Mouse (Mus musculus): ENCODE data around the gene 1600012H06Rik. TPM values are rescaled to one million over a fixed set of nuclear protein-coding genes. Genes with fewer than 3 reads are reported as not detected.

1600012H06Rik gene
- polyA plus RNA-seq, 2 experiments = 28.3 to 37.5 TPM

- DNase-seq (ENCODE audit: low spot score) (peak; percentile 84), ATAC-seq (ENCODE audit: low FRiP score, low read depth) (peak; percentile 63; the same call in 1 of the 2 replicates)
- TF ChIP-seq POLR2A (IDR thresholded peaks at IDR 0.05; ENCODE audit: borderline replicate concordance, extremely low read depth, insufficient read depth, insufficient read length) = no peak
- Histone ChIP-seq H3K4me1 (ENCODE audit: control insufficient read depth, insufficient read depth, low read length) (0 out of 2 replicates have a peak, but pooled peaks cover 3% of the 10 kb centered on the region), H3K4me3 (replicated peaks; ENCODE audit: low read length) (no peak overlapping the region), H3K9me3 (ENCODE audit: control insufficient read depth, low read length) (no peaks in the 10 kb centered on the region), H3K36me3 (ENCODE audit: control insufficient read depth, insufficient read depth, low read length) (no peaks in the 10 kb centered on the region), H3K27ac (replicated peaks; ENCODE audit: low read depth, low read length) (no peak overlapping the region), H3K9ac (ENCODE audit: low read depth, low read length, severe bottlenecking) (no peak overlapping the region), H3K4me2 (replicated peaks; ENCODE audit: low read depth, low read length, severe bottlenecking) (no peak overlapping the region), H3K27me3 (ENCODE audit: control insufficient read depth, insufficient read depth, low read length) (no peaks in the 10 kb centered on the region)
- WGBS = 54% methylated on average over 7 of the region's 7 CpGs
Measured at GRCm38 (mm10) chr17:14904637-14905265, 38.2 kb upstream of the 1600012H06Rik start.

- no peak overlapping the region for H3K9ac ChIP-seq (ENCODE audit: low read depth, low read length, severe bottlenecking)
- 31% methylated on average over 1 of the region's 1 CpGs for WGBS
- DNase-seq (ENCODE audit: low spot score) = no peak
Measured at GRCm38 (mm10) chr17:14906611-14907010, 36.4 kb upstream of the 1600012H06Rik start.

GRCm38 (mm10) chr17:14907136-14907535, 35.8 kb upstream of the 1600012H06Rik start:
- Histone ChIP-seq H3K27me3 (ENCODE audit: control insufficient read depth, insufficient read depth, low read length) (no peaks in the 10 kb centered on the region), H3K27ac (replicated peaks; ENCODE audit: low read depth, low read length) (no peak overlapping the region), H3K9me3 (ENCODE audit: control insufficient read depth, low read length) (no peaks in the 10 kb centered on the region), H3K9ac (ENCODE audit: low read depth, low read length, severe bottlenecking) (no peak overlapping the region), H3K4me1 (ENCODE audit: control insufficient read depth, insufficient read depth, low read length) (0 out of 2 replicates have a peak, but pooled peaks cover 3% of the 10 kb centered on the region), H3K4me2 (replicated peaks; ENCODE audit: low read depth, low read length, severe bottlenecking) (no peak overlapping the region), H3K4me3 (replicated peaks; ENCODE audit: low read length) (no peak overlapping the region), H3K36me3 (ENCODE audit: control insufficient read depth, insufficient read depth, low read length) (no peaks in the 10 kb centered on the region)
- WGBS = 72% methylated on average over 12 of the region's 12 CpGs
- ATAC-seq (ENCODE audit: low FRiP score, low read depth) (no peak), DNase-seq (ENCODE audit: low spot score) (no peak)
- no peak for TF ChIP-seq POLR2A (IDR thresholded peaks at IDR 0.05; ENCODE audit: borderline replicate concordance, extremely low read depth, insufficient read depth, insufficient read length)

More at GRCm38 (mm10) chr17:14906611-14907010, 36.4 kb upstream of the 1600012H06Rik start:
- no peak for TF ChIP-seq POLR2A (IDR thresholded peaks at IDR 0.05; ENCODE audit: borderline replicate concordance, extremely low read depth, insufficient read depth, insufficient read length)
- 0 out of 2 replicates have a peak, but pooled peaks cover 3% of the 10 kb centered on the region for H3K4me1 ChIP-seq (ENCODE audit: control insufficient read depth, insufficient read depth, low read length)
- H3K27ac ChIP-seq (replicated peaks; ENCODE audit: low read depth, low read length) = no peak overlapping the region
- H3K27me3 ChIP-seq (ENCODE audit: control insufficient read depth, insufficient read depth, low read length) = no peaks in the 10 kb centered on the region
- no peak for ATAC-seq (ENCODE audit: low FRiP score, low read depth)
- H3K36me3 ChIP-seq (ENCODE audit: control insufficient read depth, insufficient read depth, low read length) = no peaks in the 10 kb centered on the region
- no peak overlapping the region for H3K4me2 ChIP-seq (replicated peaks; ENCODE audit: low read depth, low read length, severe bottlenecking)
- no peaks in the 10 kb centered on the region for H3K9me3 ChIP-seq (ENCODE audit: control insufficient read depth, low read length)
- no peak overlapping the region for H3K4me3 ChIP-seq (replicated peaks; ENCODE audit: low read length)

GRCm38 (mm10) chr17:14909331-14909730, 33.7 kb upstream of the 1600012H06Rik start:
- 72% methylated on average over 5 of the region's 5 CpGs for WGBS
- H3K9ac ChIP-seq (ENCODE audit: low read depth, low read length, severe bottlenecking) = no peak overlapping the region
- DNase-seq (ENCODE audit: low spot score) (no peak), ATAC-seq (ENCODE audit: low FRiP score, low read depth) (no peak)
- no peaks in the 10 kb centered on the region for H3K9me3 ChIP-seq (ENCODE audit: control insufficient read depth, low read length)
- H3K27ac ChIP-seq (replicated peaks; ENCODE audit: low read depth, low read length) = no peak overlapping the region
- no peak overlapping the region for H3K4me3 ChIP-seq (replicated peaks; ENCODE audit: low read length)
- TF ChIP-seq POLR2A (IDR thresholded peaks at IDR 0.05; ENCODE audit: borderline replicate concordance, extremely low read depth, insufficient read depth, insufficient read length) = no peak
- no peaks in the 10 kb centered on the region for H3K27me3 ChIP-seq (ENCODE audit: control insufficient read depth, insufficient read depth, low read length)
- H3K4me2 ChIP-seq (replicated peaks; ENCODE audit: low read depth, low read length, severe bottlenecking) = no peak overlapping the region
- H3K36me3 ChIP-seq (ENCODE audit: control insufficient read depth, insufficient read depth, low read length) = no peaks in the 10 kb centered on the region
- 0 out of 2 replicates have a peak, but pooled peaks cover 3% of the 10 kb centered on the region for H3K4me1 ChIP-seq (ENCODE audit: control insufficient read depth, insufficient read depth, low read length)

GRCm38 (mm10) chr17:14910771-14911170, 32.2 kb upstream of the 1600012H06Rik start:
- Histone ChIP-seq H3K4me3 (replicated peaks; ENCODE audit: low read length) (no peak overlapping the region), H3K4me1 (ENCODE audit: control insufficient read depth, insufficient read depth, low read length) (no peaks in the 10 kb centered on the region)
- whole genome bisulfite sequencing = 91% methylated on average over 5 of the region's 5 CpGs

More at GRCm38 (mm10) chr17:14910771-14911170, 32.2 kb upstream of the 1600012H06Rik start:
- no peak overlapping the region for H3K4me2 ChIP-seq (replicated peaks; ENCODE audit: low read depth, low read length, severe bottlenecking)
- DNase-seq (ENCODE audit: low spot score) = no peak
- no peak for TF ChIP-seq POLR2A (IDR thresholded peaks at IDR 0.05; ENCODE audit: borderline replicate concordance, extremely low read depth, insufficient read depth, insufficient read length)
- no peak overlapping the region for H3K27ac ChIP-seq (replicated peaks; ENCODE audit: low read depth, low read length)
- ATAC-seq (ENCODE audit: low FRiP score, low read depth) = no peak
- no peaks in the 10 kb centered on the region for H3K9me3 ChIP-seq (ENCODE audit: control insufficient read depth, low read length)
- no peaks in the 10 kb centered on the region for H3K27me3 ChIP-seq (ENCODE audit: control insufficient read depth, insufficient read depth, low read length)
- no peak overlapping the region for H3K9ac ChIP-seq (ENCODE audit: low read depth, low read length, severe bottlenecking)
- no peaks in the 10 kb centered on the region for H3K36me3 ChIP-seq (ENCODE audit: control insufficient read depth, insufficient read depth, low read length)
